Mouse (Mus musculus) spleen, adult 2 months (tissue): ENCODE measurements around the gene Ttll12.

Experiments
- CTCF ChIP-seq: fragments of 200-500 bp; IDR thresholded peaks from 2 replicates; pipeline ENCODE4 v1.5.1; 2011; ENCODE audit warnings: mild to moderate bottlenecking, inconsistent platforms; ENCODE audit not compliant: insufficient read depth, insufficient read length, insufficient replicate concordance; ENCODE audit errors: extremely low read depth
- POLR2A ChIP-seq: fragments of 200-500 bp; IDR thresholded peaks from 2 replicates; pipeline ENCODE4 v1.6.1; 2011; ENCODE audit warnings: low read depth, low read length, inconsistent platforms

GRCm38 (mm10) chr15:83571636-83572035 is 23.3 kb downstream of the Ttll12 start:
- TF ChIP-seq CTCF (no peak), POLR2A (no peak)
